Mouse (Mus musculus): Measurements from ENCODE around the gene Nr6a1.

Gene Nr6a1

GRCm38 (mm10) chr2:38781945-38782720 lies 145.4 kb downstream of the Nr6a1 start:
- 38% methylated on average over 6 of the region's 6 CpGs for WGBS

- 77% methylated on average over 2 of the region's 2 CpGs for WGBS
Observed at GRCm38 (mm10) chr2:38779939-38780338, 147.5 kb downstream of the Nr6a1 start.

GRCm38 (mm10) chr2:38777326-38777725 lies 150.2 kb downstream of the Nr6a1 start:
- WGBS: 90% methylated on average over 2 of the region's 2 CpGs

- WGBS: 88% methylated on average over 2 of the region's 2 CpGs
Observed at GRCm38 (mm10) chr2:38774936-38775335, 152.6 kb downstream of the Nr6a1 start.

- WGBS: 74% methylated on average over 2 of the region's 2 CpGs
Observed at GRCm38 (mm10) chr2:38771478-38771797, 156.1 kb downstream of the Nr6a1 start.

GRCm38 (mm10) chr2:38770772-38771477 lies 156.6 kb downstream of the Nr6a1 start:
- WGBS: 56% methylated on average over 5 of the region's 5 CpGs

GRCm38 (mm10) chr2:38767177-38767931 lies 160.1 kb downstream of the Nr6a1 start:
- WGBS: 94% methylated on average over 4 of the region's 4 CpGs

- 72% methylated on average over 3 of the region's 3 CpGs for WGBS
Observed at GRCm38 (mm10) chr2:38739847-38740246, 187.6 kb downstream of the Nr6a1 start.

- 9% methylated on average over 7 of the region's 7 CpGs for WGBS
Observed at GRCm38 (mm10) chr2:38739410-38739809, 188.1 kb downstream of the Nr6a1 start.

- 86% methylated on average over 14 of the region's 14 CpGs for WGBS
Observed at GRCm38 (mm10) chr2:38738601-38739301, 188.7 kb downstream of the Nr6a1 start.

- 42% methylated on average over 5 of the region's 5 CpGs for WGBS
Observed at GRCm38 (mm10) chr2:38734721-38735120, 192.8 kb downstream of the Nr6a1 start.

- 93% methylated on average over 6 of the region's 6 CpGs for WGBS
Observed at GRCm38 (mm10) chr2:38730331-38730827, 197.1 kb downstream of the Nr6a1 start.

- 59% methylated on average over 3 of the region's 3 CpGs for WGBS
Observed at GRCm38 (mm10) chr2:38725427-38725826, 202.1 kb downstream of the Nr6a1 start.

GRCm38 (mm10) chr2:38723378-38723777 lies 204.1 kb downstream of the Nr6a1 start:
- 66% methylated on average over 4 of the region's 4 CpGs for WGBS

- 78% methylated on average over 4 of the region's 4 CpGs for WGBS
Observed at GRCm38 (mm10) chr2:38722076-38722475, 205.4 kb downstream of the Nr6a1 start.

- WGBS: 86% methylated on average over 2 of the region's 2 CpGs
Observed at GRCm38 (mm10) chr2:38720661-38721060, 206.8 kb downstream of the Nr6a1 start.

GRCm38 (mm10) chr2:38719354-38719753 lies 208.1 kb downstream of the Nr6a1 start:
- 92% methylated on average over 6 of the region's 6 CpGs for WGBS

GRCm38 (mm10) chr2:38718676-38719075 lies 208.8 kb downstream of the Nr6a1 start:
- WGBS: 74% methylated on average over 8 of the region's 8 CpGs

- WGBS: 85% methylated on average over 2 of the region's 2 CpGs
Observed at GRCm38 (mm10) chr2:38717436-38717835, 210.1 kb downstream of the Nr6a1 start.

- WGBS: 93% methylated on average over 13 of the region's 13 CpGs
Observed at GRCm38 (mm10) chr2:38714324-38714723, 213.2 kb downstream of the Nr6a1 start, which contains the start of gene Nr5a1. TSS of gene Nr5a1 (minus strand) at chr2:38714542.

GRCm38 (mm10) chr2:38713596-38713995 lies 213.9 kb downstream of the Nr6a1 start:
- 94% methylated on average over 3 of the region's 3 CpGs for WGBS

GRCm38 (mm10) chr2:38712769-38713125 lies 214.7 kb downstream of the Nr6a1 start:
- WGBS: 59% methylated on average over 11 of the region's 11 CpGs

Data from cerebral cortex, adult 2 months (tissue).